Mouse (Mus musculus): ENCODE data around the gene Tagap.
"Not testable (repeated sequence)": the region's sequence is repeated elsewhere in the genome, so short reads cannot be mapped to it uniquely, and the experiment has no call there.

Tagap gene

DNA sequence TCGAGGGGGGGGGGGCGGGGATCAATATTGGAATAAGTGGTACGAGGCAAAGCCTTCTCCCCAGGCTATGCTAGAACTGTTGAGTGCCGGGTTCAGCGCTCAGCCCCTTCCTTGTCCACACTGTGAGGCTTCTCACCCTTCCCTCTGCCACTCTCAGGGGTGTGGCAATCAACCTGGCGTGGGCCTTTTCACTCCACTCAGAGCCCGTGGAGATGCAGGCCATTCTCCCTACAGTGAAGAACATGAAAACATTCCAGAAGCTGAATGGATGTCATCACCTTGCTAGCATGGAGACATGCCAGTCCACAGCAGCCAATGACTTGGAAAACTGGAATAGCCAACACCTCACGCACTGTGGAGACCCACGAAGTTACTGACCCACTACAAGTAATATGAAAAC, 10.0 kb upstream of the Tagap start:
- no peak for DNase-seq (ENCODE audit: low spot score in 2 of 2)

DNA sequence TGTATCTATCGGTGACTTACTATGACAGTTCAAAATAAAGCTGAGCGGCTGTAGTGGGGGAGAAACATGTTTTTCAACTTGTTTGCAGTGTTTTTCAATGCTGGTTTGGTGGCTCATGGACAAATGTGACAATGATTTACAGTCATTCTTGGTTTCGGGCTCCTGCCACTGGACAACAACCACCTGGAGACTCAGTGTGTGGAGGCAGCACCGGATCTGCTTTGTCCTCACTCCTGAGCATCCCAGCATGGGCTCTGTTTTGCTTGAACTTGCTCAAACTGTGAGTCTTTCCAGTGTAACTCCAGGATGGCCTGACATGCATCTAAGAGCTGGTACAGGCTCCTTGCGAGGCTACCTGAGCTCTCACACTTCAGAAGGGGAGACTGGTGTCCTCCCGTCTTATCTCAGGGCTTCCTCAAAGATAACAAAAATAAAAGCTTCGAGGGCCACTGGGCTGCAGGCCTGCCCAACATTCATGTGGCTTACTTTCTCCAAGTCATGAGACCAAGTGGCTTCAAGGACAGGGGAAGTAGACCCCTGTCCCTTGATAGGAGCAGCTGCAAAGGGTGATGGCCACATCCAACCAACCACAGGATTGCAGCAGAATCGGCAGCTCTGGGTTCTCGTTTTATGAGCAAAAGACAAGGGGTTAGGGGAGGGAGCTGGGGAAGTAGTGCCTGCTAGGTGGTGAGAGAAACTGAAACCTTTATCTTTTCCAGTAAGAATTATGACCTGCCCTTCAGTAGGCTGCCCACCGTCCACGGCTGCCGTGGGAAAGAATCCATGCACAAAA, 8.8 kb upstream of the Tagap start:
- DNase-seq (ENCODE audit: low spot score in 2 of 2), result no peak

DNA sequence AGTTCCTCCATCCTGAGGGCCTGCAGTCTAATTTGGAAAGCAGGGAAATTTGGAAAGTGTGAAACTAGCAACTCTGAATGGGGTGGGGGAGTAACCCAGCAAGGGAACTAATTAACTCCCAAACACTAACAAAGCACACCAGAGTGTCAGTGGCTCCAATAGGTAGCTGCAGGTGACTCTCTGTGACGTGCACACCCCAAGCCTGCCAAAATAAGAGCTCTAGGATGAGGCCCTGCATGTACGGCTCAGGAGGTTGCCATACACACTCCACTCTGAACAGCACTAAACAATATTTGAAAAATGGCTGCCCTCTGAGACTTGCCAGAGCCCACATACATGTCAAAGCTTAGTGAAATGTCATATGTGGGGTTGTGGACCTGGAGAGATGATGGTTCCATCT, 7.4 kb upstream of the Tagap start:
- no peak for DNase-seq (ENCODE audit: low spot score in 2 of 2)

GRCm38 (mm10) chr17:7919209-7919608, 6.6 kb upstream of the Tagap start:
- no peak for DNase-seq (ENCODE audit: low spot score in 2 of 2)

DNA sequence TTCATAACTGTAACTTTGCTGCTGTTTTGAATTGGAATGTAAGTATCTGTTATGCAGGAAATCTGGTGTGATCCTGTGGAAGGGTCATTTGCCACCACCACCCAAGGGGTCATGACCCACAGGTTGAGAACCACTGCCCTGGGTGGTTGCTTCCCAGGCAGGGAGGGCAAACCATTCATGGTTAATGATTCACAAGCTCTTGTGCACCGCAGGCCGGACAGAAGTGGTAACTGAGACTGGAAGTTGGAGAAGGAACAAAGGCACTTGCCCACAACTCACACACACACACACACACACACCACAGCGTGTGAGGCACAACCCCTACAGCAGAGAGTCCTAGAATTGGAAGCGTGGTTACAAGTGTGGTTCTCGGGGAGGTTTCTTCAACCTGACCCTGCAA, 3.2 kb upstream of the Tagap start:
- DNase-seq (ENCODE audit: low spot score in 2 of 2), result no peak

- no peak for DNase-seq (ENCODE audit: low spot score in 2 of 2)
Observed at GRCm38 (mm10) chr17:7924185-7924725, 1.5 kb upstream of the Tagap start.

GRCm38 (mm10) chr17:7927582-7928535, 2.1 kb downstream of the Tagap start:
- DNase-seq (ENCODE audit: low spot score in 2 of 2), result peak in 1 of 2 experiments; percentile 80

DNA sequence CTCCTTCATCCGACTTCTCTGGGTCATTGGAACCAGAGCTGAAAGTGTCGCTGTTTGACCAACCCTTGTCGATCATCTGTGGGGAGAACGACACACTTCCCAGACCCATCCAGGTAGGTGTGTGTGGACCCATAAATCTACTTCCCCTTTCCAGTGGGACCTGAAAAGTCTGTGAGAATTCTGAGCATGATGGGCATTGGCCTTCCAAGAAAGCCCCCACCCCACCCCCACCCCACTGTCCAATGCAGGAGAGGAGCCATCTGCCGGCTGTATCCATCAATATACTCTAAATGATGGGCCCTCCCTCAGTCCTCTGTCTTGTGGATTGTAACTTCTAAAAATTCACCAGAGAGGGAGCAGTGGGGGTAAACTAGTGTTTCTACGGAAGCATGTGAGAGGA, 2.9 kb downstream of the Tagap start:
- no peak for DNase-seq (ENCODE audit: low spot score in 2 of 2)

DNA sequence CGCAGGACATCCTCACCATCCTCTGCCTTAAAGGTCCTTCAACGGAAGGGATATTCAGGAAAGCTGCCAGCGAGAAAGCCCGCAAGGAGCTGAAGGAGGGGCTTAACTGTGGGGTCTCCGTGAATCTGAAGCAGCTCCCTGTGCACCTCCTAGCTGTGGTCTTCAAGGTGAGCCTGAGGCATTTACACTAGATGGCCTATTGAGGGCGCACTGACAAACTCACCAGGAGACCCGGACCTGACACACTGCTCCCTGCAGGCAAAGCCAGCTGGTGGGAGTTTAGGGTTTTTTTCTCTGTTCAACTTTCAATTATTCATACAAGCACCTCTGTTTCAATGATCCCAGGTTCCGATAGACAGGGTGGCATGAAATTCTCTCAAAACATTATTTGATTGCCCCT, 3.5 kb downstream of the Tagap start:
- DNase-seq (ENCODE audit: low spot score in 2 of 2), result no peak

- no peak for DNase-seq (ENCODE audit: low spot score in 2 of 2)
Observed at GRCm38 (mm10) chr17:7931096-7931990, 5.5 kb downstream of the Tagap start.

DNA sequence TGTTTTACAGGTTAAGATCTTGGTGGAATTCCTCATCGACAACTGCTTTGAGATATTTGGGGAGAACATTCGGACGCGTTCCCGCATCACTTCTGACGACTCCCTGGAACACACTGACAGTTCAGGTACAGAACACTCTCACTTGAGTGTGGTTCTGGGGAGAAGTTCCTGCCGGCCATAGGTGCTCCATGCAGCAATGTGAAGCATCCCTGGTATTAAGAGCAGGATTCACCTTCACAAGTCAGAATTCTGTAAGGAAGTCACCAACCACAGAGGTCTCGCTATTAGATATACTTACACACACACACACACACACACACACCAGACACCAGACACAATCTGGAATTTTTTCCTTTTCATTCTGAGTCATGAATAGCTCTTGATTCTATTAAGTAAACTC, 6.3 kb downstream of the Tagap start:
- not testable (repeated sequence) for DNase-seq (ENCODE audit: low spot score in 2 of 2)

DNA sequence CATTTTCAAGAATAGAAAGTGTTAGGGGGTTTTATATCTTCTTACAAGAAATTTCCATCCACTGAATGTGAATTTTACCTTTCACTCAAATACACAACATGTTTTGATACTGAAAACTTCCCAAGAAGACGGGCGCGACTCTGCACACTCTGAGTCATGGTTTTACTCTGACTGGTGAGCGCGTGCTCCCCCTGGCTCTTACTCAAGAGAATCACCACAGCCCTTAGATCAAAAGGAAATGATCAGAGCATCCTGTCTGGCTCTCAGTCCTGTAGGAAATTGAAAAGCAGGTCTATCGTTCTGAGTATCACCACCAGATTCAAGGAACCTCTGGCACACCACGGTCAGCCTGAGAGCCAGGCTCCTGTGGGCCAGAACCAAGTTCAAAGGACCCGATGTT, 13.8 kb downstream of the Tagap start:
- DNase-seq (ENCODE audit: low spot score in 2 of 2), result peak in 1 of 2 experiments; percentile 48

- peak; percentile 49 to 83 for DNase-seq (ENCODE audit: low spot score in 2 of 2)
Observed at GRCm38 (mm10) chr17:7945117-7946052, 19.6 kb downstream of the Tagap start, which contains the start of gene Rsph3a. Rsph3a (plus strand) TSS chr17:7945614.

- not testable (repeated sequence) for DNase-seq (ENCODE audit: low spot score in 2 of 2)
Observed at GRCm38 (mm10) chr17:7946053-7946627, 20.3 kb downstream of the Tagap start.

DNA sequence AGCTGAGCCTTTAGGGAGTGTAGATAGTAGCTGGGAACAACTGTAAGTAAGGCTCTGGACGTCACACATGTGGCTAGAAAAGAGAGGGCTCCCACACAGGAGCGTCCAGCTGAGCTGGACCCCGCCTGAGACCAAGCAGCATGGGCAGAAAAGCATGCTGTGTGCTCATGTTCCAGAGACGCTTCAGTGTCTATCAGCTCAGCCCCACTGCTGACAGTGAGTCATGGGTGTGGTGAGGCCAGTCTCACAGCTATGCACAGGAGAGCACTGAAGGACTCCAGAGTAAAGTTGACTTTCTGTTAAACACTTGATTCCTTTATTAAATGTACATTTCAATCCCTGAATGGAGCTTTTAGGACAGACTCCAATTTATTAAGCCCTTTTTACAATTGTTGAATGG, 25.5 kb downstream of the Tagap start:
- not testable (repeated sequence) for DNase-seq (ENCODE audit: low spot score in 2 of 2)

DNA sequence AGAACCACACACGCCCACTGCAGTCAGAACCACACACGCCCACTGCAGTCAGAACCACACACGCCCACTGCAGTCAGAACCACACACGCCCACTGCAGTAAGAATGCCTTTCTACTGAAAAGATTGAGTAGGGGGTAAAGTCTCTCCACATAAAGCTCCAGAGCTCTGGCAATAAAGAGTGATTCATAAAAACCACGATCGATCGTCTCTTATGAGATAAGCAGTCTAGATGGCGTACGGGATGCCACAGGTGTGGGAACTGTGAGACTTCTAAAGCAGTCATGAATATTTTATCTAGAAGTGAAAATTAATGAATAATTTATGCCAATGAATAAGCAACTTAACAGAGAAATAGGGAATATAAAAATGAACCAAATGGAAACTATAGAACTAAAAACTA, 31.4 kb downstream of the Tagap start:
- DNase-seq (ENCODE audit: low spot score in 2 of 2), result not testable (repeated sequence)

DNA sequence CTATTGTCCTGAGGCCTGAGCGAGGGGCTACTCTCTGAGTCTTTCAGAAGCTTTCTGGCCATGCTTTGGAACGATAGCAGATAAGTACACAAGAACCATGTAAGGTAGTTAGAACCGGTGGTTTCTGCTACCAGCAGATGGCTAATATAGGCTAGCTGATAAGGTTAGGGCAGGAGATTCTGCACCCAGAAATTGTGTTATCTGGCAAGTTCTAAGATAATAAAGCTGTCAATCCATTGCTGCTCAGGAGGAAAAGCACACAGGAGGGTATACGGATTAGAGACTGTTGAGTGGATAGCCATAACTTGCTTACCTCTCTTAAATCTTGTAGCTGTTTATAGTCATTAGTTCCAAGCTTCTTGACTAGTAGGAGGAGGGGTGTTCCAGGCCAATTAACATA, 37.5 kb downstream of the Tagap start:
- DNase-seq (ENCODE audit: low spot score in 2 of 2), result not testable (repeated sequence)

DNA sequence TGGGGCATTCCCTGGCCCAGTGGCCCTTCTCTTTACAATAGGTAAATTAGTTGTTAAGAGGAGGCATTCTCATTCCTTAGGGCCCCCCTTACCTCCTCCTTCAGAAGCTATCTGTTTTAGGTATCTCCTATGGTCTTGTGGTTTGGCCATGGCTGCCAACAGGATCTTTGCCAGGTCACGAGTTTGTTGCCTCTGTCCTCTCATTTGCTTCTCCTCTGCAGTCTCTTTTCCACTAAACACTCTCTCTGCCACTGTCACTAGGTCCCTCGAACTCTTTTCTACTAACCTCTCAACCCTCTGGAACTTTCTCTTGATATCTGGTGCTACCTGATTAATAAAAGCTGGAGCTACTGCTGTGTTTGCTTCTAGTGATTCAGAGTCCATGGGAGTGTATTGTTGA, 38.6 kb downstream of the Tagap start:
- DNase-seq (ENCODE audit: low spot score in 2 of 2), result not testable (repeated sequence)

GRCm38 (mm10) chr17:7968490-7968889, 42.7 kb downstream of the Tagap start:
- DNase-seq (ENCODE audit: low spot score in 2 of 2), result not testable (repeated sequence)

DNA sequence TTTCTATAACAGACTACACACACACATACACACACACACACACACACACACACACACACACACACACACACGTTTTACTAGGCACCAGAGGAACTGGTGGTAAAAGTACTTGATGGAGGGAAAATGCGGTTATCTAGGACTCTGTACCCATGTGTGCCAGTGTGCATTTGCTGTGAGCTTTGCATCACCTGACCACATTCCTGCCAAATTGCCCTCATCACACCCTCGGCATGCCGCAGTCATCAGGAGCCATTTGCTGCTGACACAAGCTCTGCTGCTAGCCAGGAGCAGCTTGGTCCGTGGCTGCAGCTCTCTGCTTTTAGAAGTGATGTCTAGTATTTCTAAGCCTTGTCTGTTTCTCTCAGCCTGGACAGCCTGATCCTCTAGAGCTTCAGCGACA, 44.0 kb downstream of the Tagap start:
- not testable (repeated sequence) for DNase-seq (ENCODE audit: low spot score in 2 of 2)

All from left cerebral cortex, adult 9 months (tissue).